Mouse (Mus musculus) neural tube, embryonic 15.5 days (tissue): ENCODE results near the gene Olfr769. TPM values are rescaled to one million over a fixed set of nuclear protein-coding genes. Genes with fewer than 3 reads are reported as not detected.
"Not testable (repeated sequence)": the region's sequence is repeated elsewhere in the genome, so short reads cannot be mapped to it uniquely, and the experiment has no call there.

Source experiments
- ATAC-seq: fragments of 200-750 bp; cut with Nextera tagmentation; 2 replicates; pipeline ENCODE4 v1.8.0; 2017; ENCODE audit warnings: mild to moderate bottlenecking, moderate TSS enrichment, moderate library complexity; ENCODE audit not compliant: low FRiP score
- H3K27ac ChIP-seq: fragments of 300-500 bp; sonication (generic); replicated peaks from 2 replicates; pipeline ENCODE4 v1.5.1; 2015; ENCODE audit warnings: mild to moderate bottlenecking, inconsistent platforms
- H3K27me3 ChIP-seq: fragments of 300-500 bp; sonication (generic); replicated peaks from 2 replicates; pipeline ENCODE4 v1.6.1; 2015; ENCODE audit warnings: inconsistent platforms
- H3K36me3 ChIP-seq: fragments of 300-500 bp; sonication (generic); 2 replicates; pipeline ENCODE4 v1.6.1; 2015; ENCODE audit warnings: inconsistent platforms
- H3K4me1 ChIP-seq: fragments of 300-500 bp; sonication (generic); 2 replicates; pipeline ENCODE4 v1.6.1; 2015; ENCODE audit warnings: inconsistent platforms
- H3K4me2 ChIP-seq: fragments of 300-500 bp; sonication (generic); 2 replicates; pipeline ENCODE4 v1.6.1; 2015; ENCODE audit warnings: inconsistent platforms, mild to moderate bottlenecking, moderate library complexity
- H3K4me3 ChIP-seq: fragments of 300-500 bp; sonication (generic); replicated peaks from 2 replicates; pipeline ENCODE4 v1.5.1; 2015; ENCODE audit warnings: mild to moderate bottlenecking, inconsistent platforms
- H3K9ac ChIP-seq: fragments of 300-500 bp; sonication (generic); replicated peaks from 2 replicates; pipeline ENCODE4 v1.6.1; 2015; ENCODE audit warnings: mild to moderate bottlenecking, inconsistent platforms
- H3K9me3 ChIP-seq: fragments of 300-500 bp; sonication (generic); replicated peaks from 2 replicates; pipeline ENCODE4 v1.6.1; 2016; ENCODE audit warnings: inconsistent platforms
- WGBS: fragments of 180-500 bp; shearing (Covaris S2); methylation state at CpG from one replicate; pipeline ENCODE4 v1.1.7; 2015; ENCODE audit warnings: mixed read lengths; 5-methylcytosine and 5-hydroxymethylcytosine counted together
- polyA plus RNA-seq: library from polyadenylated mRNA; unstranded; fragments of >200 nt; fragmentation: Nextera tagmentation; extraction: Ambion mirVana; gene quantifications from 2 replicates; pipeline ENCODE4 v1.2.1, GENCODE M21; 2015

Gene Olfr769
- not detected in 2 replicates for polyA plus RNA-seq

DNA sequence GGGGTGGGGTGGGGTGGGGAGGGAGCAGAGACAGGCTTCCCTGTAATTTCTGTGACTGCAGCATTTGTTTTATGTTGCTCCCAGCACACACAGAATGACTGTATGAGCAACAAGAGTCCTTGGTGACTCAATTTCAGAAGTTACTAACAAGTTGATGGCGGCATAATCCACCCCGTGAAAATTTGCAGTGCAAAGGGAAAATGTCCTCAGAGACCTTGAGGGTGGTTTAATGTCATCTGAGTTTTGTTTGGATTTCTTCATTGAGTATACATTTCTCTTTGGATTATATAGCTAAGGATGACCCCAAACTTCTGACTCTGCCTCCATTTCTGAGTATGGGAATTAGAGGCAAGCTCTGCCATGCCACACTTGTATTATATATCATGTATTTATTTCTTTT lies at the start of gene Olfr769:
Gene Olfr769 (minus strand): TSS at position 101 of the 400 bp plus-strand sequence.
- H3K36me3 ChIP-seq, result no peaks in the 10 kb centered on the region
- no peak for ATAC-seq
- H3K27ac ChIP-seq, result no peak within 1 kb of the TSS
- H3K27me3 ChIP-seq, result no peaks in the 10 kb centered on the region
- no peaks in the 10 kb centered on the region for H3K9me3 ChIP-seq
- H3K4me3 ChIP-seq, result no peak within 1 kb of the TSS
- H3K4me1 ChIP-seq, result no peaks in the 10 kb centered on the region
- no peak within 1 kb of the TSS for H3K4me2 ChIP-seq
- no peak within 1 kb of the TSS for H3K9ac ChIP-seq
- WGBS, result 97% methylated on average over 2 of the region's 2 CpGs

DNA sequence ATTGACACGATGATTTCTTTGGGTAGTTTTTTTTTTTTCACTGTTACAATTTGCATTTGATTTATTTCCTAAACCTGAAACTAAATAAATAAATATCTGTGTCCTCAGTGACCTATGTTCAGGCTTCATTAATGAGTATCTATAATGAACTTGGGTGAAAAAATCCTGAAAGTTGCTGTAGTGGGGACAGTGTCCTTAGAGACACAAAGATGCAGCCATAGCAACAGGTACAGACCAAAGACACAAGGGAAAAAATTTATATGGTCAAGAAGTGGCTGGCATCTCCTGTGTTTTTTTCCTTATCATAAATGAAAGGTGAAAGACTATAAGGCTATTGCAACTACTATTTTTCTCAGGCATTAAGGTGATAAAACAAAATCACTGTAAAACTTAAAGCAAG lies 47.0 kb upstream of the Olfr769 start, which contains the start of gene Olfr771:
Gene Olfr771 (minus strand): TSS at position 101 of the 400 bp plus-strand sequence.
- 90% methylated on average over 1 of the region's 1 CpGs for WGBS
- no peak for ATAC-seq

DNA sequence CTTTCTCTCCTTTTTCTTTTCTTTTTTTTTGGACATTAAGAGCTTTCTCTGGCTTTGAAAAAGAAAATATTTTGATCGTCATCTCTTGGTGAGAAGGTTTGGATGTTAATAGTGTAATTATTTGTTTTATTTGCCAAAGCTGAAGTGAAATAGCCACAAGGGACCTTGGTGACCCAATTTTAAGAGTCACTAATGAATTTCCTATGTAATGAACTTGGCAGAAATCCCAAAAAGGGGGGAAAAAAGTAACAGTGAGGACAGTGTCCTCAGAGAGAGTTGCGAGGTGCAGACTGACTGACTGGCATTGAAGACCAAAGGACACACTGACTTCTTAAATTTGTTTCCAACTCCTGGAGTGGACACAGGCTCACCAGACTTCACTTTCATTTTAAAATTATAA lies 21.2 kb upstream of the Olfr769 start, which contains the start of gene Olfr770:
Gene Olfr770 (minus strand): TSS at position 101 of the 400 bp plus-strand sequence.
- 72% methylated on average over 2 of the region's 2 CpGs for WGBS
- no peak for ATAC-seq
- Histone ChIP-seq H3K27me3 (no peaks in the 10 kb centered on the region), H3K9ac (no peak within 1 kb of the TSS), H3K4me3 (no peak within 1 kb of the TSS), H3K4me1 (no peaks in the 10 kb centered on the region), H3K27ac (no peak within 1 kb of the TSS), H3K36me3 (no peaks in the 10 kb centered on the region), H3K4me2 (no peak within 1 kb of the TSS), H3K9me3 (no peaks in the 10 kb centered on the region)

More for the DNA sequence above, 47.0 kb upstream of the Olfr769 start, which contains the start of gene Olfr771:
- Histone ChIP-seq H3K4me2 (no peak within 1 kb of the TSS), H3K4me3 (no peak within 1 kb of the TSS), H3K4me1 (no peaks in the 10 kb centered on the region), H3K9me3 (0 out of 2 replicates have a peak, but pooled peaks cover 3% of the 10 kb centered on the region), H3K27me3 (no peaks in the 10 kb centered on the region), H3K36me3 (no peaks in the 10 kb centered on the region), H3K27ac (no peak within 1 kb of the TSS), H3K9ac (no peak within 1 kb of the TSS)

DNA sequence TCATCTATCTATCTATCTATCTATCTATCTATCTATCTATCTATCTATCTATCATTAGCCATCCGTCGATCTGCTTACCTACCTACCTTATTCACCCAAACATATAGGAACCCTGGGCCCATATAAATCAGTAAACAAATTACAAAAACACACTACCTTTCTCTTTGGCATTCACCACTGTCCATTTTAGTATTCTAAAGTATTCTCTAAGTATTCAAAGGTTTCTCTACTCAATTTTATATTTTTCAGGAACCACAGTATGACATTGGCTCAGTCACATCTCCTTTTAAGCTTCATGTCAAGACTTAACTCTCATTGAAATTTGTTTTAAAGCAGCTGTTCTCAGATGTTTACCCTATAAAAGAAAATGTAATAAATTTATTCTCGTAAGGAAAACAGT lies 2.5 kb downstream of the Olfr769 start:
- no peak overlapping the region for H3K4me2 ChIP-seq
- no peak overlapping the region for H3K4me3 ChIP-seq
- H3K36me3 ChIP-seq, result no peaks in the 10 kb centered on the region
- ATAC-seq, result no peak
- H3K9me3 ChIP-seq, result no peaks in the 10 kb centered on the region
- no peak overlapping the region for H3K9ac ChIP-seq
- H3K4me1 ChIP-seq, result no peaks in the 10 kb centered on the region
- no peaks in the 10 kb centered on the region for H3K27me3 ChIP-seq
- WGBS, result 94% methylated on average over 3 of the region's 3 CpGs
- no peak overlapping the region for H3K27ac ChIP-seq

DNA sequence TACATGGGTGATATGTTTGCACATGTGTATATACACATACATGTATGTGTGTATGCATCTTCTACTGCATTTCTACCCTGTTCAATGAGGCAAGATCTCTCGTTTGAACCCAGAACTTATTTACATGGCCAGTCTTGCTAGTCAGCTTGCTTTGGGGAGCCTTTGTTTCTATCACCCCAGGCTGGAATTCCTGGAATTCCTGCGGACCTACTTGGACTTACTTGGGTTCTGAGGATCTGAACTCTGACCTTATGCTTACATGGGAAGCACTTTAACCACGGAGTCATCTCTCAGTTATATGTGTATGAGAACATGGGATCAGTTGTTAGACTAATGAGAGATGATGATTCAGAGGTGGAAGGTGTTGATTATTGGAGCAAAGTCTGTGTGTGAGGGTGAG lies 16.4 kb downstream of the Olfr769 start:
- WGBS, result 51% methylated on average over 3 of the region's 3 CpGs

DNA sequence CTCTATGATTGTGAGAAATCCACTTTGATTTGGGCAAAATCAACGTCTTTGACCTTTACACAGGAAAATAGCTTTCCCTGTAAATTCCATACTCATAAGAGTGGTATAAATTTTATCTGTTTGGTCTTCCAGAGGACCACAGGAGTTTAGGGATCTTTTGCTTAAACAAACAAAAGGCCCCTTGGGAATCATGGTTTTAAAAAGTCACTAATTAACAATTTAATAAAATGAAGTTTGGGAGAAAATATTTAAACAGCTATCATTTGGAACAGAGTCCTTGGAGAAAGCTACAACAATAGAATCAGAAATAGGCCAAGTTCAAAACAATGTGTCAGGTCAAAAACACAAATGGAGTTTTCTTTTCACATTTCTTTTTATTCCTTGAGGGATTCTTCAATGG lies 18.4 kb downstream of the Olfr769 start, which contains the start of gene Olfr768:
Gene Olfr768 (minus strand): TSS at position 101 of the 400 bp plus-strand sequence.
- no peak for ATAC-seq
- Histone ChIP-seq H3K4me1 (no peaks in the 10 kb centered on the region), H3K9me3 (no peaks in the 10 kb centered on the region), H3K4me2 (no peak within 1 kb of the TSS), H3K27me3 (no peaks in the 10 kb centered on the region), H3K4me3 (no peak within 1 kb of the TSS), H3K27ac (no peak within 1 kb of the TSS), H3K9ac (no peak within 1 kb of the TSS), H3K36me3 (no peaks in the 10 kb centered on the region)
- WGBS, result 87% methylated on average over 1 of the region's 1 CpGs

More for the DNA sequence above, 16.4 kb downstream of the Olfr769 start:
- H3K4me1 ChIP-seq, result no peaks in the 10 kb centered on the region
- no peak overlapping the region for H3K4me3 ChIP-seq
- no peak overlapping the region for H3K4me2 ChIP-seq
- H3K9ac ChIP-seq, result no peak overlapping the region
- H3K36me3 ChIP-seq, result no peaks in the 10 kb centered on the region
- H3K27me3 ChIP-seq, result no peaks in the 10 kb centered on the region
- no peak overlapping the region for H3K27ac ChIP-seq
- no peaks in the 10 kb centered on the region for H3K9me3 ChIP-seq
- ATAC-seq, result no peak

DNA sequence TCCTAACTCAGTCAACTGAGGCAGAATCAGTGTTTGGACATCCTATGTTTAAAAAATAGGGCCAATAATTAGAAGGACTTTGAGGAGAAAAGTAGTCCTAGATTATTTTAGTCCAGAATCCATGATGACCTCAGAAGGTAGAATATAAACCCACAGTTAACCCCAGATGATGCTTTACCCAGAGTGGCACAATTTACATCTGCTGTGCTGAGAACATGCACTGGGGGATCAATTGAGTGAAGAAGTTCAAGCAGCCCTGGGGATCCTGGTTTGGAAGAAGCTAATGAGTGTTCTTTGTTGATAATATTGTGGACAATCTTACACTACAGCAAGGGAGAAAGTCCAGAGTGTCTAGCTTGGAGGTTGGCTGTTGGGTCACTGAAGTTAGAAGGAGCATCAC lies 34.9 kb downstream of the Olfr769 start, which contains the start of gene Olfr767:
Gene Olfr767 (minus strand): TSS at position 101 of the 400 bp plus-strand sequence.
- not testable (repeated sequence) for ATAC-seq, H3K9ac ChIP-seq, H3K27ac ChIP-seq, H3K4me3 ChIP-seq, H3K4me2 ChIP-seq, H3K27me3 ChIP-seq, H3K36me3 ChIP-seq, H3K9me3 ChIP-seq, H3K4me1 ChIP-seq

DNA sequence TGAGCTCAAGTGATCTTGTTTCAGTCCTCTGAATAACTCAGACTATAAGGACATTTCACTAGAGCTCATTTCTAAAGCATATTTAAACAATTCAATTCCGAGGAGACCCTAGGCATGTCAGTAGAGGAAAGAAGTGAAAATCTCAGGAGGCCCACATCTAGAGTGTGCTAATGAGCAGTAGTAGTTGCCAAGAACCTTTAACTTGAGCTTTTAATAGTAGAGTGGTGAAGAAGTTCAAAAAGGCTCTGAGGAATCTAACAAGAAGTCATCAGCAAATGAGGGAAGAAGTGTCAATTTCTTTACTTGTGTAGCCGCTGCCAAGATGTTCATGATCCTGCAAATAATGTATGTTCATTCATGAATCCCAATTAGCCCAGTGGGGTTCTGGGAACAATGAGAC lies 48.8 kb downstream of the Olfr769 start, which contains the start of gene Olfr766-ps1:
Gene Olfr766-ps1 (minus strand): TSS at position 101 of the 400 bp plus-strand sequence.
- no peak for ATAC-seq
- no peaks in the 10 kb centered on the region for H3K36me3 ChIP-seq
- H3K27ac ChIP-seq, result no peak within 1 kb of the TSS
- no peak within 1 kb of the TSS for H3K4me3 ChIP-seq
- H3K4me1 ChIP-seq, result no peaks in the 10 kb centered on the region
- no peaks in the 10 kb centered on the region for H3K9me3 ChIP-seq
- WGBS, result 87% methylated on average over 2 of the region's 2 CpGs
- H3K27me3 ChIP-seq, result no peaks in the 10 kb centered on the region
- no peak within 1 kb of the TSS for H3K4me2 ChIP-seq
- no peak within 1 kb of the TSS for H3K9ac ChIP-seq

Other genes with a start within 250 kb of the Olfr769 start
- gene Gdf11, start 226.1 kb downstream of the Olfr769 start, polyA plus RNA-seq, result 6.8 and 9.0 TPM in 2 replicates
- gene Cd63, start 216.9 kb downstream of the Olfr769 start, polyA plus RNA-seq, result 254 and 295 TPM in 2 replicates
- gene Rdh5, start 195.0 kb downstream of the Olfr769 start, polyA plus RNA-seq, result 15.7 and 19.8 TPM in 2 replicates
- gene Bloc1s1, start 193.8 kb downstream of the Olfr769 start, polyA plus RNA-seq, result 248 and 265 TPM in 2 replicates
- 7.2 and 8.8 TPM in 2 replicates for gene Itga7, start 184.0 kb downstream of the Olfr769 start, polyA plus RNA-seq
- gene Mettl7b, start 156.9 kb downstream of the Olfr769 start, polyA plus RNA-seq, result 0.19 TPM in 1 of 2 replicates, not detected in the other
- gene Olfr9, start 128.4 kb downstream of the Olfr769 start, polyA plus RNA-seq, result not detected in 2 replicates
- gene Olfr763, start 107.1 kb downstream of the Olfr769 start, polyA plus RNA-seq, result not detected in 2 replicates
- gene Olfr764-ps1, start 78.0 kb downstream of the Olfr769 start, polyA plus RNA-seq, result not detected in 2 replicates
- not detected in 2 replicates for gene Olfr765, start 67.9 kb downstream of the Olfr769 start, polyA plus RNA-seq
- not detected in 2 replicates for gene Olfr766-ps1, start 48.9 kb downstream of the Olfr769 start, polyA plus RNA-seq
- gene Olfr767, start 35.0 kb downstream of the Olfr769 start, polyA plus RNA-seq, result not detected in 2 replicates
- gene Olfr768, start 18.5 kb downstream of the Olfr769 start, polyA plus RNA-seq, result not detected in 2 replicates
- not detected in 2 replicates for gene Olfr770, start 21.1 kb upstream of the Olfr769 start, polyA plus RNA-seq
- not detected in 2 replicates for gene Olfr771, start 46.9 kb upstream of the Olfr769 start, polyA plus RNA-seq
- not detected in 2 replicates for gene Olfr772, start 60.1 kb upstream of the Olfr769 start, polyA plus RNA-seq
- gene Olfr773, start 69.6 kb upstream of the Olfr769 start, polyA plus RNA-seq, result not detected in 2 replicates
- gene Olfr774, start 118.3 kb upstream of the Olfr769 start, polyA plus RNA-seq, result not detected in 2 replicates
- gene Olfr775, start 130.6 kb upstream of the Olfr769 start, polyA plus RNA-seq, result not detected in 2 replicates
- not detected in 2 replicates for gene Olfr776, start 141.3 kb upstream of the Olfr769 start, polyA plus RNA-seq
- not detected in 2 replicates for gene Olfr777, start 153.6 kb upstream of the Olfr769 start, polyA plus RNA-seq
- gene Olfr780, start 200.3 kb upstream of the Olfr769 start, polyA plus RNA-seq, result not detected in 2 replicates
- not detected in 2 replicates for gene Olfr781, start 211.0 kb upstream of the Olfr769 start, polyA plus RNA-seq
- not detected in 2 replicates for gene Olfr782, start 231.0 kb upstream of the Olfr769 start, polyA plus RNA-seq